Mouse (Mus musculus) liver, embryonic 14.5 days (tissue): ENCODE measurements around the gene Prss42. TPM values are rescaled to one million over a fixed set of nuclear protein-coding genes. Genes with fewer than 3 reads are reported as not detected.

Experiments
- ATAC-seq: fragments of 200-750 bp; cut with Nextera tagmentation; 2 replicates; pipeline ENCODE4 v1.8.0; 2017; ENCODE audit warnings: moderate number of reproducible peaks, mild to moderate bottlenecking, moderate library complexity; ENCODE audit not compliant: insufficient read depth
- DNase-seq, 3 experiments: peaks; one replicate each; pipeline ENCODE4 v3.0.0-alpha.2; 2012 to 2013; ENCODE audit warnings: low read depth in 3 of 3, low spot score in 3 of 3
- H3K27ac ChIP-seq: fragments of 300-500 bp; sonication (generic); 2 replicates; pipeline ENCODE4 v1.5.1; 2014; ENCODE audit warnings: moderate library complexity, mild to moderate bottlenecking, control low read depth, inconsistent platforms
- H3K27me3 ChIP-seq: fragments of 300-500 bp; sonication (generic); 2 replicates; pipeline ENCODE4 v1.6.1; 2014; ENCODE audit warnings: mild to moderate bottlenecking, low read length, moderate library complexity; ENCODE audit not compliant: control insufficient read depth, insufficient read depth
- H3K36me3 ChIP-seq: fragments of 300-500 bp; sonication (generic); replicated peaks from 2 replicates; pipeline ENCODE4 v1.6.1; 2014; ENCODE audit warnings: low read depth; ENCODE audit not compliant: control insufficient read depth, insufficient read depth
- H3K4me1 ChIP-seq, 2 experiments: fragments of 200-500 bp in 1 of 2; fragments of 300-500 bp in 1 of 2; sonication (generic) in 1 of 2; replicated peaks; 2 replicates each; pipeline ENCODE4 v1.6.1; 2012 to 2014; ENCODE audit warnings: antibody characterized with exemption in 1 of 2, inconsistent platforms in 1 of 2, low read length in 1 of 2; ENCODE audit not compliant: control insufficient read depth in 2 of 2, insufficient read depth in 2 of 2
- H3K4me2 ChIP-seq: fragments of 300-500 bp; sonication (generic); 2 replicates; pipeline ENCODE4 v1.6.1; 2014; ENCODE audit warnings: low read depth, mild to moderate bottlenecking, control low read depth, moderate library complexity
- H3K4me3 ChIP-seq, 2 experiments: fragments of 200-500 bp in 1 of 2; fragments of 300-500 bp in 1 of 2; sonication (generic) in 1 of 2; 2 replicates each; pipeline ENCODE4 v1.5.1; 2012 to 2014; ENCODE audit warnings: low read depth in 2 of 2, low read length in 2 of 2, mild to moderate bottlenecking in 2 of 2, control low read depth in 1 of 2, inconsistent platforms in 1 of 2, moderate library complexity in 1 of 2; ENCODE audit not compliant: insufficient read depth in 1 of 2
- H3K9ac ChIP-seq: fragments of 300-500 bp; sonication (generic); replicated peaks from 2 replicates; pipeline ENCODE4 v1.6.1; 2014; ENCODE audit warnings: mild to moderate bottlenecking, control low read depth, moderate library complexity
- H3K9me3 ChIP-seq: fragments of 300-500 bp; sonication (generic); 2 replicates; pipeline ENCODE4 v1.6.1; 2016; ENCODE audit warnings: low read length, mixed read lengths; ENCODE audit not compliant: control insufficient read depth
- CTCF ChIP-seq: IDR thresholded peaks from 2 replicates; pipeline ENCODE4 v1.5.1; 2016; ENCODE audit warnings: antibody characterized with exemption, low read depth, control low read depth
- EP300 ChIP-seq: IDR thresholded peaks from 2 replicates; pipeline ENCODE4 v1.6.1; 2016; ENCODE audit warnings: antibody characterized with exemption, low read depth
- WGBS: fragments of 180-500 bp; shearing (Covaris S2); extraction: QIAGEN DNeasy Blood & Tissue Kit; methylation state at CpG from one replicate; pipeline ENCODE4 v1.1.7; 2014; ENCODE audit not compliant: insufficient replicate concordance; 5-methylcytosine and 5-hydroxymethylcytosine counted together
- polyA plus RNA-seq, 2 experiments: library from polyadenylated mRNA; depleted of rRNA in 1 of 2; stranded (reverse) in 1 of 2; unstranded in 1 of 2; fragments of >200 nt; fragmentation: Nextera tagmentation in 1 of 2; extraction: Ambion mirVana in 1 of 2; gene quantifications; 2 replicates each; pipeline versions ENCODE4 v1.2.1 to v1.2.3; 2012 to 2014

The Prss42 gene
- polyA plus RNA-seq, 2 experiments: 0.02 TPM; not detected in 1

DNA sequence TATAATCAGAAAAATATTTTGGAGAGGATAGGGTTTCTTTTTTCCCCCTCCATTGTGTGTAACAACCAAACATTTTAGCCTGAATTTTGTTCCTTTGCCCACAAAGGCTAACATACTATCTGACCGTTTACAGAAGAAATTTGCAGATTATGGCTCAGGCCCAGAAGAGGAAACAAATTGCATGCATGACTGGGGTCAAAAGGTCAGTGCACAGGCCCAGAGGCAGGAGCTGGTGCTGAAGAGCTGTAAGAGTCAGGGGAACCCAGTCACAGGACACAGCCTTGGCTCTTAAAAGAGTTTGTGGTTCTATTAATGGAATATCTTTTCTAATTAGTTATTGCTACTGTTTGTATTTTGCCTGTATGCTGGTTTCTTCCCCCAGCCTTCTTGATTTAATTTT, 14.4 kb upstream of the Prss42 start:
- H3K4me3 ChIP-seq: no peak overlapping the region
- H3K4me1 ChIP-seq: peaks cover 0 to 3% of the 10 kb centered on the region in 2 experiments; a peak in 1 of 4 replicates
- 26% methylated on average over 1 of the region's 1 CpGs for WGBS
- DNase-seq (no peak), ATAC-seq (no peak)
- H3K9ac ChIP-seq: no peak overlapping the region
- no peaks in the 10 kb centered on the region for H3K36me3 ChIP-seq
- H3K27ac ChIP-seq: no peak overlapping the region
- TF ChIP-seq EP300: no peak
- no peak for TF ChIP-seq CTCF
- H3K4me2 ChIP-seq: no peak overlapping the region
- no peaks in the 10 kb centered on the region for H3K9me3 ChIP-seq
- peaks cover 3% of the 10 kb centered on the region for H3K27me3 ChIP-seq

DNA sequence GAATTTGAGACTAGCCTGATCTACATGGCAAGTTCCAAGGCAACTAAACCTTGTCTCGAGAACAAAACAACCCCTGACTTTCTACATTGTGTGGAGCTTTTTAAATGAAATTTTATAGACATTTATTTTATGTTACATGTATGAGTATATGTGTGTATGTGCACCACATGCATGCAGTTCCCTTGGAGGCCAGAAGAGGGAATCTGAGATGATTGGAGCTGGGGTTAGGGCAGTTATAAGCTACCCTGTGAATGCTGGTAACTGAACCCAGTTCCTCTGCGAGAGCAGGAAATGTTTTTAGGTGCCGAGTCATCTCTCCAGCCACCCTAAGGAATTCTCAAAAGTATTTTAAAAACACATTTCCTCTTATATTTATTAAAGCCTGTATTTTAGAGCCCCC, 9.8 kb upstream of the Prss42 start:
- 67% methylated on average over 3 of the region's 3 CpGs for WGBS
- no peaks in the 10 kb centered on the region for H3K4me1 ChIP-seq
- DNase-seq (no peak), ATAC-seq (no peak)
- H3K27me3 ChIP-seq: no peaks in the 10 kb centered on the region
- TF ChIP-seq EP300 (no peak), CTCF (no peak)
- H3K36me3 ChIP-seq: no peaks in the 10 kb centered on the region
- H3K4me3 ChIP-seq: no peak overlapping the region
- H3K4me2 ChIP-seq: no peak overlapping the region
- no peaks in the 10 kb centered on the region for H3K9me3 ChIP-seq
- no peak overlapping the region for H3K27ac ChIP-seq
- H3K9ac ChIP-seq: no peak overlapping the region

DNA sequence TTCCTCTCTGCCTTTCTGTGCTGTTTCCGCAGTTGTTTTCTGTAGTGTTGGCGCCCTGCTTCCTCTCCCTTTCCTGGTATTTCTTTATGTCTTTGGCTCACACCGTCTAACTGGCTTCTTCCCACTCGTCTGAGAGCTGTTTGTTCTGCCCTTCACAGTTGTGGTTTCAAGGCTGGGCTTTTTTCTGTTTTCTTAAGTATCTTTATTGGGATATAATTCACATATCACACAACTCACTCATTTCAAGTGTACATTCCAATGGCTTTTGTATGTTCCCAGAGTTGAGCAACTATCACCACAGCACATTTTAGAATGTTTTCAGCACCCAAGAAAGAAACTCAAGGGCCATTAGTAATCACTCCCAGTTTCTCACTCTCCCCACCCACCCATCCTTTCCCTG, 7.5 kb upstream of the Prss42 start:
- no peak overlapping the region for H3K9ac ChIP-seq
- no peak overlapping the region for H3K4me2 ChIP-seq
- no peaks in the 10 kb centered on the region for H3K9me3 ChIP-seq
- no peaks in the 10 kb centered on the region for H3K36me3 ChIP-seq
- no peak for TF ChIP-seq CTCF
- no peak for TF ChIP-seq EP300
- 49% methylated on average over 4 of the region's 4 CpGs for WGBS
- ATAC-seq: no peak
- DNase-seq: no peak
- H3K4me1 ChIP-seq: no peaks in the 10 kb centered on the region
- no peak overlapping the region for H3K27ac ChIP-seq
- H3K27me3 ChIP-seq: no peaks in the 10 kb centered on the region
- no peak overlapping the region for H3K4me3 ChIP-seq

DNA sequence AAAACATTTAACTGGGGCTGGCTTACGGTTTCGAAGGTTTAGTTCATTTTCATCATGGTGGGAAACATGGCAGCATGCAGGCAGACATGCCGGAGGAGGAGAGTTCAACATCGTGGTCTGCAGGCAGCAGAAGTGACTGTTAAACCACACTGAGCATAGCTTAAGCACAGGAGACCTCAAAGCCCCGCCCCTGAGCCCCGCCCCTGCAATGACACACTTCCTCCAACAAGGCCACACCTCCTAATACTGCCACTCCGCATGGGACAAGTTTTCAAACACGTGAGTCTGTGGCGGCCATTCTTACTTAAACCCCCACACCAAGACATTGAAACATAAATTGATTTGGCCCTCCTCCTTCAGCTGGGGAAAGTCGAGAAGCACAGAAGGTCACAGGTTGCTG, 953 bp upstream of the Prss42 start:
- no peak for TF ChIP-seq EP300
- TF ChIP-seq CTCF: no peak
- Histone ChIP-seq H3K36me3 (no peaks in the 10 kb centered on the region), H3K9ac (no peak overlapping the region), H3K4me2 (no peak overlapping the region), H3K27ac (no peak overlapping the region), H3K4me3 (no peak overlapping the region), H3K27me3 (no peaks in the 10 kb centered on the region), H3K9me3 (no peaks in the 10 kb centered on the region), H3K4me1 (no peaks in the 10 kb centered on the region)
- DNase-seq: no peak
- no peak for ATAC-seq
- WGBS: 52% methylated on average over 10 of the region's 10 CpGs

DNA sequence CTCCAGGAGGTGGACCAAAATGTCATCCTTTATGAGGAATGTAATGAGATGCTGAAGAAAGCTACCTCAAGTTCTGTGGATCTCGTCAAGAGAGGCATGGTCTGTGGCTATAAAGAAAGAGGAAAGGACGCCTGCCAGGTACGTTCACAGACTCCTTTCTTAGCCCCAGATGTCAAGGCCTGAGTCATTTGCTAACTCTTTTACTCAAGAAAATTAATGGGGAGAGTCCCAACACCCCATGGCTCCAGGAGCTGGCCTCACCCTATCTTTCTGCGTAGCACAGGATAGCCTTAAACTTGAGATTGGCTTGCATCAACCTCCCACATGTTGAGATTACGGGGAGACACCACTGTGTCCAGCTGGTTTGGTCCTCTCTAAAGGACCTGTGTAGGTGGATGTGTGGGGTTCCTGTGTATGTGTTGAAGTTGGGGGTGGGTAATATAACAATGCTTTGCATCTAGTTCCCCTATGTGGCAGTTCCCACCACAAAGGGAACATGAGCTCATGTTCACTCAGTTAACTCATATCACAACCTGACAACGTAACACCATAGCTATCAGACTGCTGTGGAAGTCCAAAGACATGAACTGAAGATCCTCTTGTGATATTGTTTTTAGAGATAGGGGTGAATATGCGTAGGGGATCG, 3.0 kb downstream of the Prss42 start:
- H3K9ac ChIP-seq: no peak overlapping the region
- DNase-seq (no peak), ATAC-seq (no peak)
- TF ChIP-seq EP300 (no peak), CTCF (no peak)
- no peaks in the 10 kb centered on the region for H3K4me1 ChIP-seq
- 66% methylated on average over 8 of the region's 8 CpGs for WGBS
- no peak overlapping the region for H3K27ac ChIP-seq
- no peak overlapping the region for H3K4me3 ChIP-seq
- no peaks in the 10 kb centered on the region for H3K27me3 ChIP-seq
- no peaks in the 10 kb centered on the region for H3K36me3 ChIP-seq
- no peaks in the 10 kb centered on the region for H3K9me3 ChIP-seq
- H3K4me2 ChIP-seq: no peak overlapping the region
